Mouse (Mus musculus): ENCODE results near the gene Lrrc57. TPM values are rescaled to one million over a fixed set of nuclear protein-coding genes. Genes with fewer than 3 reads are reported as not detected.
"Not testable (repeated sequence)": the region's sequence is repeated elsewhere in the genome, so short reads cannot be mapped to it uniquely, and the experiment has no call there.

The Lrrc57 gene
- polyA plus RNA-seq, 1 experiment from 2014 or later = 26.6 TPM

DNA sequence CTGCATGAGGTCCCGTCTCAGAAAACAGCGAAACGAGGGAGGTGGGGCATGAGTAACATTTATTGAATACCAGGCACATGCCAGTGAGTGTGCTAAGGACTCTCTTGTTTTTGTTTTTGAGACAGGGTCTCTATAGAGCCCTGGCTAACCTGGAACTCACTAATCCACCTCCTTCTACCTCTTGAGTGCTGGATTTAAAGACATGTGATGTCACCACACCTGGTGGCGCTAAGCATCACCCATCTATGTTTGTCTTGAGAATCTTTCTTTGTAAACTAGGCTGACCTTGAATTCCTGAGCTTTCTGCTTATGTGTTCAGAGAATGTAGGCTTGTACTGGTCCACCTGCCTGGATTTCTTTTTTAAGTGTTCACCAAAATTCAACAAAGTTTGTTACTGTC, 31.5 kb downstream of the Lrrc57 start:
- H3K9me3 ChIP-seq = no peaks in the 10 kb centered on the region
- WGBS = 87% methylated on average over 4 of the region's 4 CpGs
- H3K4me1 ChIP-seq = peaks cover 16% of the 10 kb centered on the region
- H3K36me3 ChIP-seq (replicated peaks) = peaks cover 11% of the 10 kb centered on the region; the same call in 1 of the 2 replicates
- no peak for DNase-seq (ENCODE audit: low spot score)
- H3K27ac ChIP-seq (replicated peaks) = no peak overlapping the region
- no peak overlapping the region for H3K4me3 ChIP-seq
- H3K27me3 ChIP-seq (replicated peaks; ENCODE audit: low read depth, poor library complexity, severe bottlenecking) = no peaks in the 10 kb centered on the region

DNA sequence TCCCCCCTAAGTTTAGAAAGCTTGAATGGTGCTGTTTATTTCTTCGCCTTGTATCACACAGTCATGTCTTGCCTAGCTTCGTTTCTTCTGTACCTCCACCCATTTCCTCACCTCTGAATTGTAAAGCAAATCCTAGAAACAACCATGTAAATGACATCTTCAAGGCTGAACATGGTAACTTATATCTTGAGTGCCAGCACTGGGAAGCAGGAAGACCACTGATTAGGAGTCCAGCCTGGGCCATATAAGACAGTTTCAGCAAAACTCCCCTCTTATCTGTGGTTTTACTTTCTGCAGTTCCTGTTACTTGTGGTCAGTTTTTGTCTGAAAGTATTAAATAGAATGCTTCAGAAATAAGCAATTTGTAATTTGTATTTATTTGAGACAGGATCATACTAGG, 33.3 kb downstream of the Lrrc57 start:
- WGBS = 94% methylated on average over 2 of the region's 2 CpGs
- Histone ChIP-seq H3K27ac (replicated peaks) (no peak overlapping the region), H3K9me3 (no peaks in the 10 kb centered on the region), H3K4me1 (peaks cover 16% of the 10 kb centered on the region), H3K36me3 (replicated peaks) (peaks cover 20% of the 10 kb centered on the region), H3K4me3 (no peak overlapping the region), H3K27me3 (replicated peaks; ENCODE audit: low read depth, poor library complexity, severe bottlenecking) (no peaks in the 10 kb centered on the region)
- DNase-seq (ENCODE audit: low spot score) = no peak

DNA sequence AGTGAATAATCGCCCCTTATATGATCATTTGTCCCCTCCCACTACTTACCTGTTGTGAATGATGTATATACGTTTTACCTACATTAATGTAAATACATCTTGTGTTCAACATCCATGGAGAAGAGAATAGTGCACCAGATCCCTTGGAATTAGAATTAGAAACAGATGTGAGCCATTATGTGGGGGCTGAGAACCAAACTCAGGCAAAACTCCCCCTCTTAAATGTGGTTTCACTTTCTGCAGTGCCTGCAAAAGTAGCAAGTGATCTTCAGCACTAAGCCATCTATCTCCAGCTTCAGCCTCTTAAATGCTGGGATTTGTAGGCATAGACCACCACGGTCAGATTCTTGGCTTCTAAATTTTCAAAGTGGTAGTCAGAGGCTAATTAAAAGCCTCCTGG, 34.2 kb downstream of the Lrrc57 start:
- Histone ChIP-seq H3K4me1 (peaks cover 16% of the 10 kb centered on the region), H3K27ac (replicated peaks) (no peak overlapping the region), H3K9me3 (no peaks in the 10 kb centered on the region), H3K36me3 (replicated peaks) (peaks cover 19% of the 10 kb centered on the region), H3K4me3 (no peak overlapping the region), H3K27me3 (replicated peaks; ENCODE audit: low read depth, poor library complexity, severe bottlenecking) (no peaks in the 10 kb centered on the region)
- 66% methylated on average over 3 of the region's 3 CpGs for WGBS
- no peak for DNase-seq (ENCODE audit: low spot score)

DNA sequence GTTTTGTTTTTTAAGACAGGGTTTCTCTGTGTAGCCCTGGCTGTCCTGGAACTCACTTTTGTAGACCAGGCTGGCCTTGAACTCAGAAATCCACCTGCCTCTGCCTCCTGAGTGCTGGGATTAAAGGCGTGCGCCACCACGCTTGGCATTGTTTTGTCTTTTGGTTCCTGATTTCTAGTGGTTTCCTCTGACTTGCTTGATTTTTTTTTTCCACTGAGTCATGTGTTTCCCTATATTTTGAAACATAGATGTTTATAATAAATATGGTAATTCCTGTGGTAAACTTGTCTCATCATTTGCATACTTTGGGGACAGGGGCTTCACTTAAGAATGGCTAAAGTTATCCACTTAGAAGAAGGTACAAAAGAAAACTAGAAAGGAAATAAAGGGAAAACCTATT, 37.2 kb downstream of the Lrrc57 start:
- peaks cover 18% of the 10 kb centered on the region for H3K36me3 ChIP-seq (replicated peaks)
- not testable (repeated sequence) for H3K4me3 ChIP-seq; H3K27ac ChIP-seq (replicated peaks); DNase-seq (ENCODE audit: low spot score); H3K27me3 ChIP-seq (replicated peaks; ENCODE audit: low read depth, poor library complexity, severe bottlenecking); H3K9me3 ChIP-seq
- WGBS = 97% methylated on average over 3 of the region's 3 CpGs
- peaks cover 28% of the 10 kb centered on the region for H3K4me1 ChIP-seq

- H3K9me3 ChIP-seq = no peaks in the 10 kb centered on the region
- H3K27ac ChIP-seq (replicated peaks) = no peak overlapping the region
- DNase-seq (ENCODE audit: low spot score) = no peak
- H3K4me1 ChIP-seq = peaks cover 26% of the 10 kb centered on the region
- 94% methylated on average over 3 of the region's 3 CpGs for WGBS
- H3K36me3 ChIP-seq (replicated peaks) = peaks cover 18% of the 10 kb centered on the region
- no peaks in the 10 kb centered on the region for H3K27me3 ChIP-seq (replicated peaks; ENCODE audit: low read depth, poor library complexity, severe bottlenecking)
- no peak overlapping the region for H3K4me3 ChIP-seq
Measured at GRCm38 (mm10) chr2:120571081-120571480, 38.2 kb downstream of the Lrrc57 start.

GRCm38 (mm10) chr2:120567798-120568320, 41.5 kb downstream of the Lrrc57 start:
- H3K27ac ChIP-seq (replicated peaks) = peak overlapping the region; percentile 89
- WGBS = under 1% methylated on average over 22 of the region's 22 CpGs
- H3K4me1 ChIP-seq = peaks cover 15% of the 10 kb centered on the region
- peaks cover 18% of the 10 kb centered on the region for H3K36me3 ChIP-seq (replicated peaks)
- no peak for DNase-seq (ENCODE audit: low spot score)
- H3K27me3 ChIP-seq (replicated peaks; ENCODE audit: low read depth, poor library complexity, severe bottlenecking) = no peaks in the 10 kb centered on the region
- no peaks in the 10 kb centered on the region for H3K9me3 ChIP-seq
- peak overlapping the region; percentile 73 for H3K4me3 ChIP-seq

- WGBS = 2% methylated on average over 42 of the region's 42 CpGs
- Histone ChIP-seq H3K27me3 (replicated peaks; ENCODE audit: low read depth, poor library complexity, severe bottlenecking) (no peaks in the 10 kb centered on the region), H3K36me3 (replicated peaks) (peaks cover 15% of the 10 kb centered on the region), H3K27ac (replicated peaks) (peak within 1 kb of the TSS; percentile 89), H3K9me3 (no peaks in the 10 kb centered on the region), H3K4me3 (peak within 1 kb of the TSS; percentile 73), H3K4me1 (peaks cover 22% of the 10 kb centered on the region)
- peak; percentile 97 for DNase-seq (ENCODE audit: low spot score)
Measured at GRCm38 (mm10) chr2:120566886-120567797, 42.2 kb downstream of the Lrrc57 start, which contains the start of gene Snap23. Gene Snap23, plus strand, starts transcription at chr2:120567671.

DNA sequence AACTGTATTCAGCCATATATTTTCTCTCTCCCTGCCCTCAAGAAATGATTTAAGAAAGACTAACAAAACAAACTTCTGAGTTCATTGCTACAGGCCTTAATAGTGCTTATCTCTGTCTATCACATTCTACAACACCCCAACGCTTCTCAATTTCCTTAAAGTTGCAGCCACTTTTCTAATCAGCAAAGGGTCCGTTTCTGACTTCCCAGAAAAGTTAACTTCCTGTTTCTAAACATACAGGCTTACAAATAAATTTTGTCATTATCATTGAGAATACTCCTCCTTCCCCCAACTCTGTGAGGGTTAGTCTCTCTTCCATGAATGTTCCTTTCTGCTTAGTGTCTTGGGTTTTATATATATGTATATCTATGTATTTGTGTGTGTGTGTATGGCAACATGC, 44.0 kb downstream of the Lrrc57 start:
- Histone ChIP-seq H3K27me3 (replicated peaks; ENCODE audit: low read depth, poor library complexity, severe bottlenecking) (no peaks in the 10 kb centered on the region), H3K4me1 (peaks cover 22% of the 10 kb centered on the region), H3K36me3 (replicated peaks) (peaks cover 14% of the 10 kb centered on the region), H3K4me3 (no peak overlapping the region), H3K27ac (replicated peaks) (no peak overlapping the region), H3K9me3 (no peaks in the 10 kb centered on the region)
- no peak for DNase-seq (ENCODE audit: low spot score)
- WGBS = 91% methylated on average over 2 of the region's 2 CpGs

DNA sequence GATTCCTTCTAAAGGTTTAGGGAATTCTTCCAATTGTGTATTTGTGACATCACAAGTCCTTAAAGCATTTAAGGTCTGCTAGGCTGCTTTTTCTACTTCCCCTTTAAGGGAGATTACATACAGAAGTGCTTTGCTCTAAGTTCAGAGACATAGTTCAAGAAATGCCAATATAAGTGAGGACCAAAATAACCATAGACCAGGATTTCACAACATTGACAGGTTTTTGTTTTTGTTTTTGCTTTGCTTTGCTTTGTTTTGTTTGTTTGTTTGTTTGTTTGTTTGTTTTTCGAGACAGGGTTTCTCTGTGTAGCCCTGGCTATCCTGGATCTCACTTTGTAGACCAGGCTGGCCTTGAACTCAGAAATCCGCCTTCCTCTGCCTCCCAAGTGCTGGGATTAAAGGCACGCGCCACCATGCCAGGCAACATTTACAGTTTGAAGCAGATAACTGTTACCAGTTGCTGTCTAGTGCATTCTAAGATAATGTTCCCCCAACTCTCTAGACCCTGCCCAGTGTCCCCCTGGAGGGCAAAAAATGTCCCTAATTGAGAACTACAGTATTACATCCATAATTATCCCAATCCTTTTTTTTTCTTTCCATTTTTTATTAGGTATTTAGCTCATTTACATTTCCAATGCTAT, 44.7 kb downstream of the Lrrc57 start:
- peaks cover 15% of the 10 kb centered on the region for H3K36me3 ChIP-seq (replicated peaks)
- not testable (repeated sequence) for H3K9me3 ChIP-seq; DNase-seq (ENCODE audit: low spot score); H3K4me3 ChIP-seq; H3K27ac ChIP-seq (replicated peaks); H3K27me3 ChIP-seq (replicated peaks; ENCODE audit: low read depth, poor library complexity, severe bottlenecking)
- H3K4me1 ChIP-seq = peaks cover 22% of the 10 kb centered on the region
- 91% methylated on average over 4 of the region's 4 CpGs for WGBS

GRCm38 (mm10) chr2:120563235-120563990, 45.9 kb downstream of the Lrrc57 start, which contains the start of gene Zfp106:
Gene Zfp106, minus strand, starts transcription at chr2:120563843.
- Histone ChIP-seq H3K36me3 (replicated peaks) (peaks cover 14% of the 10 kb centered on the region), H3K4me3 (peak within 1 kb of the TSS; percentile 95), H3K4me1 (peaks cover 14% of the 10 kb centered on the region), H3K27me3 (replicated peaks; ENCODE audit: low read depth, poor library complexity, severe bottlenecking) (no peaks in the 10 kb centered on the region), H3K9me3 (no peaks in the 10 kb centered on the region), H3K27ac (replicated peaks) (peak within 1 kb of the TSS; percentile 97)
- under 1% methylated on average over 50 of the region's 50 CpGs for WGBS
- DNase-seq (ENCODE audit: low spot score) = peak; percentile 91

- Histone ChIP-seq H3K4me1 (peaks cover 10% of the 10 kb centered on the region), H3K27ac (replicated peaks) (peak overlapping the region; percentile 97), H3K9me3 (no peaks in the 10 kb centered on the region), H3K4me3 (peak overlapping the region; percentile 95), H3K36me3 (replicated peaks) (peaks cover 19% of the 10 kb centered on the region), H3K27me3 (replicated peaks; ENCODE audit: low read depth, poor library complexity, severe bottlenecking) (no peaks in the 10 kb centered on the region)
- 26% methylated on average over 9 of the region's 9 CpGs for WGBS
- DNase-seq (ENCODE audit: low spot score) = no peak
Measured at GRCm38 (mm10) chr2:120562859-120563234, 46.5 kb downstream of the Lrrc57 start.

DNA sequence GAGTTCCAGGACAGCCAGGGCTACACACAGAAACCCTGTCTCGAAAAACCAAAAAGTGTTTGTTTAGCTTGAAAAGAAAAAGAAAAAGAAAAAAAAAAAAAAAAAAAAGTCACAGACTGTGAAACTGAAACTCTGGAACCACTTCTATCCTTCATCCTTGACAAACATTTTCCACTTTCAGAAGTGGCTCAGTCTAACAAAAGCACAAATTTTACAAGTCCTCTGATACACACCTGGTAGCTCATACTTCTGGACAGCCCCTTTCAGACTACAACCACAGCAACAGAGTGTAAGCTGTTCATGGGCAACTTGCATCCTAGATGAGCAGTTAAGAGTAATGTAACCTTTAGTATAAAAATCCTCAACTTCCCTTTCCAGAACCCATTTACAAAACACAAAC, 47.8 kb downstream of the Lrrc57 start:
- peaks cover 32% of the 10 kb centered on the region for H3K36me3 ChIP-seq (replicated peaks)
- DNase-seq (ENCODE audit: low spot score) = no peak
- no peak overlapping the region for H3K4me3 ChIP-seq
- WGBS = 96% methylated on average over 1 of the region's 1 CpGs
- H3K27me3 ChIP-seq (replicated peaks; ENCODE audit: low read depth, poor library complexity, severe bottlenecking) = no peaks in the 10 kb centered on the region
- no peak overlapping the region for H3K27ac ChIP-seq (replicated peaks)
- H3K4me1 ChIP-seq = peaks cover 8% of the 10 kb centered on the region
- no peaks in the 10 kb centered on the region for H3K9me3 ChIP-seq
